ENCODE assay signal across 11 mouse cellular contexts in genomic region chr4:134750263-134750662, GRCm38 (mm10). TPM values are rescaled to one million over a fixed set of nuclear protein-coding genes. Genes with fewer than 3 reads are reported as not detected.
DNase-seq lines count a peak whose midpoint lies in the region; ATAC-seq and TF ChIP-seq lines count a peak whose summit lies in the region.
"Had no signal": no experiment of that assay in that cellular context is flagged by ENCODE, and none has a peak within 500 bp of the region (broad histone marks: within the 10 kb centered on the region; RNA-seq: fewer than 3 reads in every experiment).

No protein-coding gene starts in this region.

- 0 out of 2 replicates have a peak, but pooled peaks cover 4% of the 10 kb centered on the region for H3K36me3 ChIP-seq in ES-Bruce4 (ENCODE audit: control insufficient read depth, insufficient read depth, low read length, poor library complexity, severe bottlenecking)
- H3K36me3 ChIP-seq in liver, embryonic 16.5 days (ENCODE audit: control insufficient read depth, insufficient read depth): peaks cover 32% of the 10 kb centered on the region
- peaks cover 9% of the 10 kb centered on the region for H3K36me3 ChIP-seq in stomach, embryonic 16.5 days (ENCODE audit: control insufficient read depth, insufficient read depth, low read length)
- no peaks in the 10 kb centered on the region for H3K36me3 ChIP-seq in hindbrain, embryonic 11.5 days (ENCODE audit: control insufficient read depth, insufficient read depth, low read length)
- H3K36me3 ChIP-seq in forebrain, embryonic 15.5 days: no peaks in the 10 kb centered on the region

- no peaks in the 10 kb centered on the region for H3K9me3 ChIP-seq in ES-Bruce4 (replicated peaks; ENCODE audit: control insufficient read depth, insufficient read depth, low read length, poor library complexity, severe bottlenecking)
- no peaks in the 10 kb centered on the region for H3K9me3 ChIP-seq in liver, embryonic 16.5 days (replicated peaks; ENCODE audit: control insufficient read depth, low read length)
- no peaks in the 10 kb centered on the region for H3K9me3 ChIP-seq in stomach, embryonic 16.5 days (replicated peaks; ENCODE audit: control insufficient read depth, low read length)
- no peaks in the 10 kb centered on the region for H3K9me3 ChIP-seq in hindbrain, embryonic 11.5 days (ENCODE audit: control insufficient read depth, low read length)
- no peaks in the 10 kb centered on the region for H3K9me3 ChIP-seq in forebrain, embryonic 15.5 days
- H3K9me3 ChIP-seq: megakaryocyte, embryonic 14.5 days had no signal

- H3K27ac ChIP-seq in ES-Bruce4 (ENCODE audit: insufficient read depth, low read length): peak overlapping the region; percentile 52
- H3K27ac ChIP-seq in liver, embryonic 16.5 days (ENCODE audit: low read length): peak overlapping the region; percentile 47
- H3K27ac ChIP-seq in stomach, embryonic 16.5 days (ENCODE audit: low read length): peak overlapping the region; percentile 76
- H3K27ac ChIP-seq in hindbrain, embryonic 11.5 days (ENCODE audit: low read depth, low read length): no peak overlapping the region
- no peak overlapping the region for H3K27ac ChIP-seq in forebrain, embryonic 15.5 days (replicated peaks)

- peaks cover 5% of the 10 kb centered on the region for H3K4me1 ChIP-seq in ES-Bruce4 (ENCODE audit: control insufficient read depth, insufficient read depth, low read length)
- H3K4me1 ChIP-seq in liver, embryonic 16.5 days (ENCODE audit: control insufficient read depth, low read depth, low read length): peaks cover 75% of the 10 kb centered on the region
- peaks cover 38% of the 10 kb centered on the region for H3K4me1 ChIP-seq in stomach, embryonic 16.5 days (ENCODE audit: control insufficient read depth, insufficient read depth, low read length)
- H3K4me1 ChIP-seq in hindbrain, embryonic 11.5 days (replicated peaks; ENCODE audit: control insufficient read depth, insufficient read depth, low read length): peaks cover 3% of the 10 kb centered on the region
- no peaks in the 10 kb centered on the region for H3K4me1 ChIP-seq in forebrain, embryonic 15.5 days

- ATAC-seq in liver, embryonic 16.5 days (ENCODE audit: low read depth): no peak
- ATAC-seq in stomach, embryonic 16.5 days (ENCODE audit: insufficient read depth, low FRiP score): no peak
- ATAC-seq in hindbrain, embryonic 11.5 days (ENCODE audit: low FRiP score): no peak
- no peak for ATAC-seq in forebrain, embryonic 15.5 days (replicated peaks)
- ATAC-seq: hindbrain, embryonic 16.5 days had no signal

- H3K27me3 ChIP-seq in ES-Bruce4 (ENCODE audit: control insufficient read depth, insufficient read depth, low read length, poor library complexity, severe bottlenecking): no peaks in the 10 kb centered on the region
- no peaks in the 10 kb centered on the region for H3K27me3 ChIP-seq in liver, embryonic 16.5 days (ENCODE audit: control insufficient read depth, insufficient read depth, low read depth, low read length)
- H3K27me3 ChIP-seq in stomach, embryonic 16.5 days (ENCODE audit: control insufficient read depth, insufficient read depth, low read length): no peaks in the 10 kb centered on the region
- no peaks in the 10 kb centered on the region for H3K27me3 ChIP-seq in hindbrain, embryonic 11.5 days (ENCODE audit: control insufficient read depth, insufficient read depth, low read length)
- no peaks in the 10 kb centered on the region for H3K27me3 ChIP-seq in forebrain, embryonic 15.5 days
- H3K27me3 ChIP-seq: megakaryocyte, embryonic 14.5 days had no signal

- H3K4me3 ChIP-seq in ES-Bruce4 (ENCODE audit: low read depth, low read length): no peak overlapping the region
- H3K4me3 ChIP-seq in liver, embryonic 16.5 days (ENCODE audit: low read depth, low read length): no peak overlapping the region
- H3K4me3 ChIP-seq in stomach, embryonic 16.5 days (replicated peaks; ENCODE audit: low read length): no peak overlapping the region
- no peak overlapping the region for H3K4me3 ChIP-seq in hindbrain, embryonic 11.5 days (ENCODE audit: low read depth, low read length)
- no peak overlapping the region for H3K4me3 ChIP-seq in forebrain, embryonic 15.5 days
- H3K4me3 ChIP-seq: megakaryocyte, embryonic 14.5 days had no signal

- no peak for TF ChIP-seq CTCF in ES-Bruce4 (IDR thresholded peaks at IDR 0.05; ENCODE audit: low read depth, low read length)

- no peak overlapping the region for H3K4me2 ChIP-seq in liver, embryonic 16.5 days (ENCODE audit: low read depth, low read length)
- no peak overlapping the region for H3K4me2 ChIP-seq in stomach, embryonic 16.5 days (ENCODE audit: low read depth, low read length)
- no peak overlapping the region for H3K4me2 ChIP-seq in hindbrain, embryonic 11.5 days (replicated peaks; ENCODE audit: low read depth, low read length)
- H3K4me2 ChIP-seq in forebrain, embryonic 15.5 days (replicated peaks): no peak overlapping the region

- peak; percentile 91 for DNase-seq in CD4-positive helper T cell, adult 2 months (ENCODE audit: low read depth, low spot score)
- no peak for DNase-seq in hindbrain, embryonic 11.5 days (ENCODE audit: low spot score)
- DNase-seq in gastrocnemius, postnatal 25 days: no peak
- DNase-seq: heart, adult 18-20 months; layer of hippocampus, adult 9-11 months had no signal

- no peak for TF ChIP-seq POLR2A in ES-Bruce4 (IDR thresholded peaks at IDR 0.05; ENCODE audit: insufficient read depth, low read length)

- no peak overlapping the region for H3K9ac ChIP-seq in ES-Bruce4 (ENCODE audit: low read depth, poor library complexity, severe bottlenecking)
- no peak overlapping the region for H3K9ac ChIP-seq in liver, embryonic 16.5 days (ENCODE audit: low read depth, low read length)
- no peak overlapping the region for H3K9ac ChIP-seq in stomach, embryonic 16.5 days (ENCODE audit: low read length)
- H3K9ac ChIP-seq in hindbrain, embryonic 11.5 days (ENCODE audit: low read depth, low read length): no peak overlapping the region
- H3K9ac ChIP-seq in forebrain, embryonic 15.5 days (replicated peaks): no peak overlapping the region

- WGBS in liver, embryonic 16.5 days (ENCODE audit: insufficient replicate concordance): 52% methylated on average over 5 of the region's 5 CpGs
- WGBS in stomach, embryonic 16.5 days: 38% methylated on average over 5 of the region's 5 CpGs
- 81% methylated on average over 5 of the region's 5 CpGs for WGBS in hindbrain, embryonic 11.5 days
- 78% methylated on average over 5 of the region's 5 CpGs for WGBS in forebrain, embryonic 15.5 days

- no peak for TF ChIP-seq EP300 in ES-Bruce4 (IDR thresholded peaks at IDR 0.05; ENCODE audit: insufficient read depth, low read depth, low read length)

RNA-seq across cellular contexts. Expression of gene Ldlrap1, which starts 17.6 kb away (rescaled TPM):
- 16.8 and 18.9 TPM in 2 replicates for polyA plus RNA-seq in ES-Bruce4 (2011; ENCODE audit: insufficient read depth, insufficient read length, low read depth, missing spikeins)
- polyA plus RNA-seq in liver, embryonic 16.5 days (2015; fragmentation: Nextera tagmentation; extraction: Ambion mirVana): 20.1 and 20.7 TPM in 2 replicates
- 25.6 and 26.7 TPM in 2 replicates for polyA plus RNA-seq in stomach, embryonic 16.5 days (2015; fragmentation: Nextera tagmentation; extraction: Ambion mirVana)
- polyA plus RNA-seq in hindbrain, embryonic 11.5 days (2014; fragmentation: Nextera tagmentation; extraction: Ambion mirVana): 4.3 and 5.6 TPM in 2 replicates
- polyA plus RNA-seq in forebrain, embryonic 15.5 days (2015; fragmentation: Nextera tagmentation; extraction: Ambion mirVana): 1.9 and 2.8 TPM in 2 replicates
- 1 to 10 TPM; 3.2 to 5.0 TPM for total RNA-seq in gastrocnemius, postnatal 25 days (2021)

RNA-seq across cellular contexts. Expression of gene Man1c1, which starts 46.2 kb away (rescaled TPM):
- 7.1 and 9.0 TPM in 2 replicates for polyA plus RNA-seq in ES-Bruce4 (2011; ENCODE audit: insufficient read depth, insufficient read length, low read depth, missing spikeins)
- polyA plus RNA-seq in liver, embryonic 16.5 days (2015; fragmentation: Nextera tagmentation; extraction: Ambion mirVana): 0.97 and 1.2 TPM in 2 replicates
- 1.3 and 1.6 TPM in 2 replicates for polyA plus RNA-seq in stomach, embryonic 16.5 days (2015; fragmentation: Nextera tagmentation; extraction: Ambion mirVana)
- polyA plus RNA-seq in hindbrain, embryonic 11.5 days (2014; fragmentation: Nextera tagmentation; extraction: Ambion mirVana): 3.8 and 5.3 TPM in 2 replicates
- polyA plus RNA-seq in forebrain, embryonic 15.5 days (2015; fragmentation: Nextera tagmentation; extraction: Ambion mirVana): 2.5 and 2.6 TPM in 2 replicates
- 1 to 10 TPM; 4.1 to 5.1 TPM for total RNA-seq in gastrocnemius, postnatal 25 days (2021)

Comparison
In these comparisons a context has a peak if more than half of its experiments do, and no peak if none do; other contexts are left out.
1. H3K27ac ChIP-seq: peak in ES-Bruce4 (single experiment), liver, embryonic 16.5 days (single experiment) and stomach, embryonic 16.5 days (single experiment); none in hindbrain, embryonic 11.5 days (single experiment) and forebrain, embryonic 15.5 days (single experiment).